Mouse (Mus musculus) cerebral cortex, adult 2 months (tissue): ENCODE measurements around the gene Zfp827.

Source experiments
- WGBS: fragments of 180-500 bp; shearing (Covaris S2); methylation state at CpG from one replicate; pipeline ENCODE4 v1.1.7; 2018; 5-methylcytosine and 5-hydroxymethylcytosine counted together

Zfp827 gene

GRCm38 (mm10) chr8:79027977-79028487 lies at the start of gene Zfp827:
Gene Zfp827, plus strand, starts transcription at chr8:79028437.
- 1% methylated on average over 32 of the region's 32 CpGs for WGBS

GRCm38 (mm10) chr8:79015061-79015460 lies 13.2 kb upstream of the Zfp827 start:
- WGBS = 92% methylated on average over 5 of the region's 5 CpGs

- WGBS = 74% methylated on average over 4 of the region's 4 CpGs
Observed at GRCm38 (mm10) chr8:79016076-79016475, 12.2 kb upstream of the Zfp827 start.

GRCm38 (mm10) chr8:79016583-79016982 lies 11.7 kb upstream of the Zfp827 start:
- WGBS = 78% methylated on average over 6 of the region's 6 CpGs

- 100% methylated on average over 1 of the region's 1 CpGs for WGBS
Observed at GRCm38 (mm10) chr8:79023922-79024321, 4.3 kb upstream of the Zfp827 start.

GRCm38 (mm10) chr8:79027319-79027718 lies 918 bp upstream of the Zfp827 start:
- 36% methylated on average over 3 of the region's 3 CpGs for WGBS

- 1% methylated on average over 50 of the region's 56 CpGs for WGBS
Observed at GRCm38 (mm10) chr8:79028541-79029395, 531 bp downstream of the Zfp827 start.

GRCm38 (mm10) chr8:79029396-79030325 lies 1.4 kb downstream of the Zfp827 start:
- under 1% methylated on average over 85 of the region's 99 CpGs for WGBS

- 2% methylated on average over 60 of the region's 62 CpGs for WGBS
Observed at GRCm38 (mm10) chr8:79030326-79031265, 2.4 kb downstream of the Zfp827 start.

- 83% methylated on average over 7 of the region's 7 CpGs for WGBS
Observed at GRCm38 (mm10) chr8:79037532-79037931, 9.3 kb downstream of the Zfp827 start.

- 56% methylated on average over 7 of the region's 7 CpGs for WGBS
Observed at GRCm38 (mm10) chr8:79037991-79038390, 9.8 kb downstream of the Zfp827 start.

GRCm38 (mm10) chr8:79041429-79041828 lies 13.2 kb downstream of the Zfp827 start:
- 82% methylated on average over 3 of the region's 3 CpGs for WGBS

GRCm38 (mm10) chr8:79042252-79042651 lies 14.0 kb downstream of the Zfp827 start:
- WGBS = 56% methylated on average over 3 of the region's 3 CpGs

- WGBS = 98% methylated on average over 5 of the region's 5 CpGs
Observed at GRCm38 (mm10) chr8:79044673-79045072, 16.4 kb downstream of the Zfp827 start.

GRCm38 (mm10) chr8:79046659-79047058 lies 18.4 kb downstream of the Zfp827 start:
- WGBS = 79% methylated on average over 4 of the region's 4 CpGs

GRCm38 (mm10) chr8:79048388-79049005 lies 20.3 kb downstream of the Zfp827 start:
- WGBS = 89% methylated on average over 6 of the region's 6 CpGs

- WGBS = 88% methylated on average over 6 of the region's 6 CpGs
Observed at GRCm38 (mm10) chr8:79054222-79054621, 26.0 kb downstream of the Zfp827 start.

- 89% methylated on average over 3 of the region's 3 CpGs for WGBS
Observed at GRCm38 (mm10) chr8:79057179-79057578, 28.9 kb downstream of the Zfp827 start.

GRCm38 (mm10) chr8:79059361-79059760 lies 31.1 kb downstream of the Zfp827 start:
- 79% methylated on average over 4 of the region's 4 CpGs for WGBS

- 92% methylated on average over 19 of the region's 19 CpGs for WGBS
Observed at GRCm38 (mm10) chr8:79060013-79060609, 31.9 kb downstream of the Zfp827 start.
